Mouse (Mus musculus): ENCODE results near the gene Prrg1. TPM values are rescaled to one million over a fixed set of nuclear protein-coding genes. Genes with fewer than 3 reads are reported as not detected.
"Not testable (repeated sequence)": the region's sequence is repeated elsewhere in the genome, so short reads cannot be mapped to it uniquely, and the experiment has no call there.

Prrg1 gene
- polyA plus RNA-seq, 1 experiment from 2014 or later: 7.7 TPM

- Histone ChIP-seq H3K9me3 (replicated peaks; ENCODE audit: low read length) (no peaks in the 10 kb centered on the region), H3K36me3 (ENCODE audit: insufficient read depth, low read length) (no peaks in the 10 kb centered on the region), H3K4me3 (replicated peaks; ENCODE audit: low read depth, low read length) (no peak overlapping the region), H3K27ac (no peak overlapping the region), H3K4me2 (ENCODE audit: low read length) (no peak overlapping the region), H3K27me3 (ENCODE audit: insufficient read depth, low read length) (no peaks in the 10 kb centered on the region), H3K4me1 (replicated peaks; ENCODE audit: insufficient read depth, low read length) (no peaks in the 10 kb centered on the region), H3K9ac (ENCODE audit: low read depth, low read length) (no peak overlapping the region)
- no peak for ATAC-seq (replicated peaks; ENCODE audit: low FRiP score, low read depth)
- no peak for TF ChIP-seq CTCF (IDR thresholded peaks at IDR 0.05; ENCODE audit: low read depth)
- DNase-seq (ENCODE audit: low spot score): no peak
- whole genome bisulfite sequencing: 80% methylated on average over 6 of the region's 6 CpGs
These were observed 149.3 kb downstream of the Prrg1 start for GRCm38 (mm10) chrX:78434357-78434756.

- not testable (repeated sequence) for ATAC-seq (replicated peaks; ENCODE audit: low FRiP score, low read depth); H3K4me2 ChIP-seq (ENCODE audit: low read length); H3K9ac ChIP-seq (ENCODE audit: low read depth, low read length); H3K4me1 ChIP-seq (replicated peaks; ENCODE audit: insufficient read depth, low read length); H3K4me3 ChIP-seq (replicated peaks; ENCODE audit: low read depth, low read length); H3K27me3 ChIP-seq (ENCODE audit: insufficient read depth, low read length); H3K27ac ChIP-seq; H3K9me3 ChIP-seq (replicated peaks; ENCODE audit: low read length); DNase-seq (ENCODE audit: low spot score); H3K36me3 ChIP-seq (ENCODE audit: insufficient read depth, low read length)
- 77% methylated on average over 2 of the region's 2 CpGs for WGBS
These were observed 180.3 kb downstream of the Prrg1 start for GRCm38 (mm10) chrX:78403346-78403745.

Other genes starting within 250 kb of the Prrg1 start
- not detected in 2 replicates for gene 4930480E11Rik, start 214.3 kb downstream of the Prrg1 start, polyA plus RNA-seq (2015; fragmentation: Nextera tagmentation; extraction: Ambion mirVana)
- gene Fam47c, start 153.9 kb upstream of the Prrg1 start, polyA plus RNA-seq (2015; fragmentation: Nextera tagmentation; extraction: Ambion mirVana): not detected in 2 replicates